Mouse (Mus musculus) R1 (cell line): Measurements from ENCODE around the gene Irf5.

Experiments
- DNase-seq: peaks from one replicate; pipeline ENCODE4 v3.0.0-alpha.2; 2018; ENCODE audit warnings: low read depth, low spot score

Gene Irf5

GRCm38 (mm10) chr6:29526281-29527251 lies at the start of gene Irf5:
Gene Irf5, plus strand, starts transcription at chr6:29526625.
- DNase-seq: peak; percentile 50

DNA sequence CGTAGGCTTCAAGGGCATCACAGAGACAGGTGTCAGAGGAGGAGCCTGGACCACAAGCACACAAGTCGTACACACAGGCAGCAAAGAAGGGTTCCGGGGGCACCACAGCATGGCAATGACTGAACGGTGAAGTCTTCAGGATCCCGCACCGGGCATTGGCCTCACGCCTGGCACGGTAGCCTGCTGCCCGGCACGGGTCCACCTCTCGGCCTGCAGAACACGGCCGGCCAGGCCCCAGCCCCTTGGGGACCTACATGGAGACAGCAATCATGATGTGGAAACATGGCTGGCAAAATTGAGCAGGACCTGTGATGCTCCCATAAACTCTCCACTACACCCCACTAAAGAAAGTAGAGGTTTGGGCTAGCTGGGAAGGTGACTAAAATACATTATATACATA lies 43.7 kb upstream of the Irf5 start:
- DNase-seq: no peak

- DNase-seq: peak; percentile 86
Observed at GRCm38 (mm10) chr6:29484716-29485559, 41.5 kb upstream of the Irf5 start.

GRCm38 (mm10) chr6:29485951-29486350 lies 40.5 kb upstream of the Irf5 start:
- peak; percentile 84 for DNase-seq

DNA sequence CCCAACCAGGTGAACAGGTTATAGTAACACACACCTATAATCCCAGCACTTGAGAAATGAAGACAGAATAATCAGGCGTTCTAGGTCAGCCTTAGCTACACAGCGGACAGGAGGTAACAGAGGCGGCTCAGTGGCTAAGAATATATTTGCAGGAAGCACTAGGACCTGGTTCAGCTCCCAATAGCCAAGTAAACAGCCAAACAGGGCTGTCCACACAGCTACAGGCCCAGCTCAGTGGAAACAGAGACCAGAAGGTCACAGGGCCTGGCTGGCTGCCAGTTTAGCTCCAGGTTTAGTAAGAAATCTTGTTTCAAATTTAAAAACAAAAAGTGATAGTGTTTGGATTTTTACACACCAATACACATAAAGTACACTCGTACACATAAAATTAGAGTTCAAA lies 32.3 kb upstream of the Irf5 start:
- no peak for DNase-seq

GRCm38 (mm10) chr6:29496270-29496669 lies 30.2 kb upstream of the Irf5 start:
- no peak for DNase-seq

DNA sequence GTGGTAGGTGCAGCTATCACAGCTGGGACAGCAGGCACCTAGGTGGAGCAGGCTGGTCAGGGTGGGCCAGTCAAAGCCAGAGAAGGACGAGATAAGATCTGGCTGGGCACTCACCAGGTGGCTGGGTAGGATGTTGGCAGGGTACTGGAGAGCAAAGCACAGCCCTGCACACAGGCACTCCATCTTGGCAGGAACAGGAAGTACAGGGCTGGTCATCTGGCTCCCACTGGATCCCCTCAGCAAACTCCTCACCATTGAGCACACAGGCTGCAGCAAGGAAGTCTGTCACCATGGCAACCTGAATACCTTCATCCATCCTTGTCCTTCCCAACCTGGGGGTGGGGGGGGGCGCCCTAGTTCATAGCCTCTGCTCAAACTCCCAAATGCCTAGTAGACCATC lies 28.6 kb upstream of the Irf5 start:
- peak; percentile 49 for DNase-seq

DNA sequence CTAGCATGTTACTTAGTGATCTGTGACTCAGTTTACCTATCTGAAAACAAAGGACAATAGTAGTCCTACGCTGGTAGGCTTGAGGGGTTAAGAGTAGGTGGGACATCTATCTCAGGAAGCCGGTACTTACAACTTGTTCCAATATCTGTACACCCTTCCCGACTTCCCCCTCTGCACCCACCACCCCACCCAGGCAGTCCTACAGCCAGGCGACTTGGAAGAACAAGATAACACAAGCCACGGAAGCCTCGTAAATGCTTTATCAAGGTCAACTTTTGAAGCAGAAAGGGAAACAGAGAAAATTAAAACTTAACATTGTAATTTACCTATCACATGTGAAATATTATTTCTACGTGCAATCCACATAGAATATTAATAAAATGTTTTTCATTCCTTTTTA lies 26.2 kb upstream of the Irf5 start:
- DNase-seq: no peak

DNA sequence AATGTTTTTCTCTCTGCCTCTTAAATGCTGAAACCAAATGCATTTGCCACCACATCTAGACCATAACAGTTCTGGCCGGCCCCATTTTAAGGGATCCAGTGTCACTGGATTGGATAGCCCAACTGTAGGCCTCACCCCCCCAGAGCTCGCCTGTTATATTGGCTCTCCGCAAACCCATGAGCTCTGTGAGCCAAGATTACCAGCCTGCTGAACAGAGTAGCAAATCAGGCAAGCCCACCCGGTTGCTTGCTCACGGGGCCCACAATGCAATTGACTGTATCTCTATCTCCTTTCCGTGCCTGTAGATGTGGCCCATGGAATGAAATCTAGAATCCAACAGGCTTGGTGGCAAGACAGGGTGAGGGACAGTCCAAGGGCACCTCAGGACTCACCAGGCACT lies 25.6 kb upstream of the Irf5 start:
- DNase-seq: no peak

DNA sequence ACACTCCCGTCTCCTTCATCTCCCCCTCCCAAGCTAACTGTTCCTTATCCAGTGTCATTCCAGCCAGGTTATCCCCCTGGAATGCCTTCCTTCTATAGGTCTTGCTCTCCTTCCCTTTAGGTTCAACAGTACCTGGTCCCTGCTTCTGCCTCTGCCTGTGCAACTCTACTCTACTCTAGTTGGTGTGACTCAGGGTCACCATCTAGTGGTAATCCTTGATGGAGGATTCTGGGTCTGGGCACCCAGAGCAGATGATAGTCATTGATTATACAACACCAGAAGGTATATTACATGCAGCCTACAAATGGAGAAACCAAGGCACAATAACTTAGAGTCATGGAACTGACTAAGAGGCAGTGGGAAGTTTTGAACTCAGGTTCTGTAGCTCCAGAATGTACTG lies 24.8 kb upstream of the Irf5 start:
- no peak for DNase-seq

DNA sequence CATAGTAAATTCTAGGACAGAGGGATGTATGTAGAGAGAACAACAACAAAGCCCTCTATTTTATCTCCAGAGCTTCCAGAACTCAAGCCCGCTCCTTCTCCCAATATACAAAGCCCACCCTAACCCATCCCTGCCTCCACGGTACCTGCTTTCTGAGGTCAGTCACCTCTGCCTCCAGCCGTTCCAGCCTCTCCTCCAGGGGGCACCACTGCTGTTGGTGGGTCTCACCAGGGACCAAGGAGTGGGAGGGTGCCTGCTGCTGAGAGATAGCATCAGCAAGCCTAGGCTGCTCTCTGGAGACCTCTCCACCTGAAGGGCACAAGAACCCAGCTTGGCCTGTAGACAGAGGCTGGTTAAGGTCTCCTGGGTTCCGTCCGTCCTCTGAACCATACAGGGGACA lies 20.9 kb upstream of the Irf5 start:
- DNase-seq: no peak

DNA sequence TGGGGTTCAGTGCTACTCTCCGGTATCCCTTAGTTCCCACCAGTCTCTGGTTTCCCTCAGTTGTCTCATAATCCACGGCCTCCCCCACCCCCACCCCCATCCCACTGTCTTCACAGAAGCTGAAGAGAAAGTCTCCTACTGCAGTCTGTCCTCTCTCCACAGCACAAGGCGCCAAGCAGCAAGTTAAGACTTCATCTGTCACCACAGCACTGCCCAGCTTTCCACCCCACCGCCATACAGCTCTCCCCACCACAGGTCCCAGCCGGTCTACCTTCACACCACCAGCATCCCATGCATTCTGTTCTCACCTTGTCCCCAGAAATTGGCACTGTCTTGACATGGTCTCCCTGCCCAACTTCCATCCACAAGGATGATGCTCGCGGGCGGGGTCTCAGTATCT lies 19.6 kb upstream of the Irf5 start:
- DNase-seq: no peak

GRCm38 (mm10) chr6:29507447-29508309 lies 18.7 kb upstream of the Irf5 start, which contains the start of gene Kcp:
Gene Kcp, minus strand, starts transcription at chr6:29507952.
- DNase-seq: peak; percentile 45

DNA sequence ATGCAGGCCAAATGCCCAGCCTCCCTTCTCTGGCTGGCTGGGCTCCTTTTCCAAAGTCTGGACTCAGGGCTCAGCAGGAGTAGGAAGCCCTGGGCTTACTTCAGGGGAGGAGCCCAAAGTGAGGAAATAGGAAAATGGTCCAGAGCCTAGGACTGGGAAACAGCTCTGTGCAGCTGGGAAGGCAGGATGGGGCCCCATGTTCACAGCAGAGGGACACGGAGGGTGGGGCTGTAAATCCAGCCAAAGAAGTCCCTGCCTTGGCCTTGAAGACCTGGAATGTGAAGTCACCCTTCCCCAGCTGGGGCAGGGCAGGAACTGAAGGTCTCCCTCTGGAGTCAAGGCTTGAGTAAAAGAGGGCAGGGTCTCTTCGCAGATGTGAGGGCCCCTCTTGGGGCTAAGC lies 17.3 kb upstream of the Irf5 start:
- DNase-seq: peak; percentile 34

GRCm38 (mm10) chr6:29513284-29513683 lies 13.1 kb upstream of the Irf5 start:
- peak; percentile 73 for DNase-seq

GRCm38 (mm10) chr6:29517139-29517538 lies 9.3 kb upstream of the Irf5 start:
- peak; percentile 76 for DNase-seq

DNA sequence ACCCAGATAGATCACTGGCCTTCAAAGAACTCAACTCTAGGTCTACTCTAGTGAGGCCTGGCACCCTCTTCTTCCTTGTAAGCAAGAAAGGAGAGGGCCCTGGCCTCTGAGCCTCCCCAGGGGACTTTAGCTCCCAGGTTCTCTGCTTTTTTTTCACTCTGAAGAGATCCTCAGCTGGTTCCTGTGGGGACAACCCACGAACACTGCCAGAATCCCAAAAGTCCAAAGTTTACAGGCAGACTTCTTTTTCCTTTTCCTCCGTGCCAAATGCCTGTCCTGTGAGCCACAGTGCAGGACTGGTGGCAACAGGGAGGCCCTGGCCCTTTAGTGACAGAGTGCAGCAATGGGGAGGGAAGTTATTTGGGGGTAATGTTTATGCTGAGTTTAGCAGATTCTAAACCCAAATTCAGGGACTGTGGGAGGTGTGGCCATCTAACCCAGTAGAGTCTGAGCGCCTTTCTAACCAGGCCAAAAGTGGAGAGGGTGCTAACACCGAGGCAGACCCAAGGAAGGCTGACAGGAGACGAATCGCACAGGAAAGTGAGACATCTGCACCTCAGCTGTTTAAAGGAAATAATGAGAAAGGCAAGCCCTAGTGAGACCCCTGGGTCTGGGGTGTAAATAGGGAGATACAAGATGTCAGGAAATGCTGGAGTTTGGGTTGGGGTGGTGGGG lies 3.7 kb upstream of the Irf5 start:
- no peak for DNase-seq

GRCm38 (mm10) chr6:29523301-29524033 lies 3.0 kb upstream of the Irf5 start:
- DNase-seq: no peak

GRCm38 (mm10) chr6:29524034-29524489 lies 2.4 kb upstream of the Irf5 start:
- DNase-seq: no peak

- peak; percentile 77 for DNase-seq
Observed at GRCm38 (mm10) chr6:29525256-29525655, 1.2 kb upstream of the Irf5 start.
